Mouse (Mus musculus): ENCODE results near the gene Cox7b. TPM values are rescaled to one million over a fixed set of nuclear protein-coding genes. Genes with fewer than 3 reads are reported as not detected.
A peak's percentile ranks its signal among the peaks of the same experiment; 100 is the strongest.

Cox7b gene
- polyA plus RNA-seq (2012): 12.0 and 18.6 TPM in 2 replicates

- no peak for TF ChIP-seq GATA1 (IDR thresholded peaks at IDR 0.05; ENCODE audit: low read length)
Observed at GRCm38 (mm10) chrX:106015571-106016322, at the start of gene Cox7b. TSS of gene Cox7b (plus strand) at chrX:106015700.

GRCm38 (mm10) chrX:106001605-106002004 is 13.9 kb upstream of the Cox7b start:
- no peak for TF ChIP-seq GATA1 (IDR thresholded peaks at IDR 0.05; ENCODE audit: low read length)

GRCm38 (mm10) chrX:106010762-106011161 is 4.7 kb upstream of the Cox7b start:
- no peak for TF ChIP-seq GATA1 (IDR thresholded peaks at IDR 0.05; ENCODE audit: low read length)

- TF ChIP-seq GATA1 (IDR thresholded peaks at IDR 0.05; ENCODE audit: low read length): no peak
Observed at GRCm38 (mm10) chrX:106011465-106012159, 3.9 kb upstream of the Cox7b start, which contains the start of gene Magt1. TSS of gene Magt1 (minus strand) at chrX:106011906.

- TF ChIP-seq GATA1 (IDR thresholded peaks at IDR 0.05; ENCODE audit: low read length): no peak
Observed at GRCm38 (mm10) chrX:106012559-106012958, 2.9 kb upstream of the Cox7b start.

- TF ChIP-seq GATA1 (IDR thresholded peaks at IDR 0.05; ENCODE audit: low read length): no peak
Observed at GRCm38 (mm10) chrX:106013217-106013616, 2.3 kb upstream of the Cox7b start.

GRCm38 (mm10) chrX:106017102-106017501 is 1.6 kb downstream of the Cox7b start:
- no peak for TF ChIP-seq GATA1 (IDR thresholded peaks at IDR 0.05; ENCODE audit: low read length)

- TF ChIP-seq GATA1 (IDR thresholded peaks at IDR 0.05; ENCODE audit: low read length): no peak
Observed at GRCm38 (mm10) chrX:106017516-106017915, 2.0 kb downstream of the Cox7b start.

GRCm38 (mm10) chrX:106026418-106027342 is 11.2 kb downstream of the Cox7b start, which contains the start of gene Atp7a:
TSS of gene Atp7a (plus strand) at chrX:106027276.
- TF ChIP-seq GATA1 (IDR thresholded peaks at IDR 0.05; ENCODE audit: low read length): no peak

GRCm38 (mm10) chrX:106027343-106027674 is 11.8 kb downstream of the Cox7b start:
- TF ChIP-seq GATA1 (IDR thresholded peaks at IDR 0.05; ENCODE audit: low read length): no peak

GRCm38 (mm10) chrX:106030176-106030575 is 14.7 kb downstream of the Cox7b start:
- no peak for TF ChIP-seq GATA1 (IDR thresholded peaks at IDR 0.05; ENCODE audit: low read length)

- TF ChIP-seq GATA1 (IDR thresholded peaks at IDR 0.05; ENCODE audit: low read length): no peak
Observed at GRCm38 (mm10) chrX:106031124-106031523, 15.6 kb downstream of the Cox7b start.

GRCm38 (mm10) chrX:106035727-106036126 is 20.2 kb downstream of the Cox7b start:
- no peak for TF ChIP-seq GATA1 (IDR thresholded peaks at IDR 0.05; ENCODE audit: low read length)

GRCm38 (mm10) chrX:106037185-106037752 is 21.8 kb downstream of the Cox7b start:
- no peak for TF ChIP-seq GATA1 (IDR thresholded peaks at IDR 0.05; ENCODE audit: low read length)

GRCm38 (mm10) chrX:106043863-106044617 is 28.5 kb downstream of the Cox7b start:
- TF ChIP-seq GATA1 (IDR thresholded peaks at IDR 0.05; ENCODE audit: low read length): peak; percentile 70

All from G1E-ER4 (cell line).